Mouse (Mus musculus) erythroblast, adult 5-6 weeks (primary cell): ENCODE measurements around the gene Taf1c. TPM values are rescaled to one million over a fixed set of nuclear protein-coding genes. Genes with fewer than 3 reads are reported as not detected.

Experiments
- total RNA-seq, 2 experiments: library from RNA; stranded (forward) in 1 of 2; stranded (reverse) in 1 of 2; fragments of 150-400 nt in 1 of 2; fragments of 200-764, 138-1000 nt in 1 of 2; gene quantifications; 2 replicates each; pipeline versions ENCODE4 v1.2.3 to v1.2.4; 2015 to 2017; ENCODE audit warnings: low replicate concordance in 2 of 2

Taf1c gene
- total RNA-seq, 2 experiments from 2014 or later, result 3.7 to 8.3 TPM

Other genes starting within 250 kb of the Taf1c start
- 2.7 TPM in 1 of 2 replicates, not detected in the other for gene Mlycd, start 210.3 kb downstream of the Taf1c start, total RNA-seq (2015; ENCODE audit: low replicate concordance)
- 1.3 and 1.8 TPM in 2 replicates for gene Mlycd, start 210.3 kb downstream of the Taf1c start, total RNA-seq (2017; ENCODE audit: low replicate concordance)
- 1.7 TPM in 2 replicates for gene Osgin1, start 171.1 kb downstream of the Taf1c start, total RNA-seq (2015; ENCODE audit: low replicate concordance)
- gene Osgin1, start 171.1 kb downstream of the Taf1c start, total RNA-seq (2017; ENCODE audit: low replicate concordance), result 0.70 and 0.94 TPM in 2 replicates
- not detected in 2 replicates for gene Necab2, start 158.5 kb downstream of the Taf1c start, total RNA-seq (2015; ENCODE audit: low replicate concordance)
- not detected in 2 replicates for gene Necab2, start 158.5 kb downstream of the Taf1c start, total RNA-seq (2017; ENCODE audit: low replicate concordance)
- not detected in 2 replicates for gene Slc38a8, start 103.5 kb downstream of the Taf1c start, total RNA-seq (2015; ENCODE audit: low replicate concordance)
- gene Slc38a8, start 103.5 kb downstream of the Taf1c start, total RNA-seq (2017; ENCODE audit: low replicate concordance), result not detected in 2 replicates
- gene Mbtps1, start 46.5 kb downstream of the Taf1c start, total RNA-seq (2015; ENCODE audit: low replicate concordance), result 36.1 and 41.0 TPM in 2 replicates
- 43.0 and 68.2 TPM in 2 replicates for gene Mbtps1, start 46.5 kb downstream of the Taf1c start, total RNA-seq (2017; ENCODE audit: low replicate concordance)
- gene Hsdl1, start 30.0 kb downstream of the Taf1c start, total RNA-seq (2015; ENCODE audit: low replicate concordance), result 2.3 and 7.9 TPM in 2 replicates
- 9.9 and 12.0 TPM in 2 replicates for gene Hsdl1, start 30.0 kb downstream of the Taf1c start, total RNA-seq (2017; ENCODE audit: low replicate concordance)
- not detected in 2 replicates for gene Dnaaf1, start 30.0 kb downstream of the Taf1c start, total RNA-seq (2015; ENCODE audit: low replicate concordance)
- not detected in 2 replicates for gene Dnaaf1, start 30.0 kb downstream of the Taf1c start, total RNA-seq (2017; ENCODE audit: low replicate concordance)
- gene Adad2, start 7.5 kb upstream of the Taf1c start, total RNA-seq (2015; ENCODE audit: low replicate concordance), result not detected in 2 replicates
- not detected in 2 replicates for gene Adad2, start 7.5 kb upstream of the Taf1c start, total RNA-seq (2017; ENCODE audit: low replicate concordance)
- not detected in 2 replicates for gene Kcng4, start 30.5 kb upstream of the Taf1c start, total RNA-seq (2015; ENCODE audit: low replicate concordance)
- gene Kcng4, start 30.5 kb upstream of the Taf1c start, total RNA-seq (2017; ENCODE audit: low replicate concordance), result not detected in 2 replicates
- gene Wfdc1, start 61.1 kb upstream of the Taf1c start, total RNA-seq (2015; ENCODE audit: low replicate concordance), result not detected in 2 replicates
- gene Wfdc1, start 61.1 kb upstream of the Taf1c start, total RNA-seq (2017; ENCODE audit: low replicate concordance), result not detected in 2 replicates
- not detected in 2 replicates for gene Atp2c2, start 94.8 kb upstream of the Taf1c start, total RNA-seq (2015; ENCODE audit: low replicate concordance)
- not detected in 2 replicates for gene Atp2c2, start 94.8 kb upstream of the Taf1c start, total RNA-seq (2017; ENCODE audit: low replicate concordance)
- 0.42 and 1.3 TPM in 2 replicates for gene Tldc1, start 173.2 kb upstream of the Taf1c start, total RNA-seq (2015; ENCODE audit: low replicate concordance)
- 1.4 TPM in 1 of 2 replicates, not detected in the other for gene Tldc1, start 173.2 kb upstream of the Taf1c start, total RNA-seq (2017; ENCODE audit: low replicate concordance)
- 95.5 and 123 TPM in 2 replicates for gene Cotl1, start 235.3 kb upstream of the Taf1c start, total RNA-seq (2015; ENCODE audit: low replicate concordance)
- 51.2 and 98.1 TPM in 2 replicates for gene Cotl1, start 235.3 kb upstream of the Taf1c start, total RNA-seq (2017; ENCODE audit: low replicate concordance)